Mouse (Mus musculus) heart, postnatal 0 days (tissue): ENCODE measurements around the gene Gm7030.

Experiments
- CTCF ChIP-seq: IDR thresholded peaks from 2 replicates; pipeline ENCODE4 v1.5.1; 2016; ENCODE audit warnings: antibody characterized with exemption, control low read depth, low read depth
- EP300 ChIP-seq: IDR thresholded peaks from 2 replicates; pipeline ENCODE4 v1.6.1; 2016; ENCODE audit warnings: antibody characterized with exemption, low read depth

GRCm38 (mm10) chr17:36131516-36132265 is 2.5 kb upstream of the Gm7030 start:
- TF ChIP-seq CTCF (no peak), EP300 (no peak)
